Mouse (Mus musculus): ENCODE measurements at regions not wholly inside any gene's neighbourhood (a gene's known extent, or its start where the extent isn't known, plus 50 kb on each side); places are given as distances from the start of the nearest gene placed in this dataset.

GRCm38 (mm10) chr9:17454397-17454796 lies 837.5 kb upstream of the Chordc1 start:
- ChIA-PET POLR2A (no interaction called here), CTCF (no interaction called here)
- H3K27me3 ChIP-seq: no peaks in the 10 kb centered on the region
- in situ Hi-C loops (cut with MboI; ENCODE audit: low pct_unique_long_range_greater_than_20kb): no loop called here
- no peak for TF ChIP-seq CTCF (IDR thresholded peaks at IDR 0.05)
- no peak for DNase-seq (ENCODE audit: low read depth, low spot score)
- no peak for ATAC-seq

GRCm38 (mm10) chr9:17466379-17466778 lies 825.5 kb upstream of the Chordc1 start:
- ATAC-seq: no peak
- in situ Hi-C loops (cut with MboI; ENCODE audit: low pct_unique_long_range_greater_than_20kb): no loop called here
- POLR2A ChIA-PET: no interaction called here

GRCm38 (mm10) chr9:17484701-17485422 lies 807.1 kb upstream of the Chordc1 start:
- CTCF ChIA-PET: no interaction called here
- H3K27me3 ChIP-seq: no peaks in the 10 kb centered on the region
- in situ Hi-C loops (cut with MboI; ENCODE audit: low pct_unique_long_range_greater_than_20kb): no loop called here
- ATAC-seq: no peak
- DNase-seq (ENCODE audit: low read depth, low spot score): no peak
- POLR2A ChIA-PET: no interaction called here
- TF ChIP-seq CTCF (IDR thresholded peaks at IDR 0.05): no peak

More at GRCm38 (mm10) chr9:17466379-17466778, 825.5 kb upstream of the Chordc1 start:
- no peak for TF ChIP-seq CTCF (IDR thresholded peaks at IDR 0.05)
- CTCF ChIA-PET: no interaction called here
- DNase-seq (ENCODE audit: low read depth, low spot score): no peak
- H3K27me3 ChIP-seq: no peaks in the 10 kb centered on the region

GRCm38 (mm10) chr9:17500161-17500756 lies 791.7 kb upstream of the Chordc1 start:
- no peaks in the 10 kb centered on the region for H3K27me3 ChIP-seq
- in situ Hi-C loops (cut with MboI; ENCODE audit: low pct_unique_long_range_greater_than_20kb): no loop called here
- POLR2A ChIA-PET: no interaction called here
- ATAC-seq (no peak), DNase-seq (ENCODE audit: low read depth, low spot score) (no peak)
- CTCF ChIA-PET: no interaction called here
- no peak for TF ChIP-seq CTCF (IDR thresholded peaks at IDR 0.05)

- ChIA-PET POLR2A (no interaction called here), CTCF (no interaction called here)
- no peak for ATAC-seq
- in situ Hi-C loops (cut with MboI; ENCODE audit: low pct_unique_long_range_greater_than_20kb): no loop called here
- DNase-seq (ENCODE audit: low read depth, low spot score): no peak
- H3K27me3 ChIP-seq: no peaks in the 10 kb centered on the region
- no peak for TF ChIP-seq CTCF (IDR thresholded peaks at IDR 0.05)
Measured at GRCm38 (mm10) chr9:17508744-17509143, 783.2 kb upstream of the Chordc1 start.

GRCm38 (mm10) chr9:17556186-17556585 lies 735.7 kb upstream of the Chordc1 start:
- ATAC-seq (no peak), DNase-seq (ENCODE audit: low read depth, low spot score) (no peak)
- H3K27me3 ChIP-seq: no peaks in the 10 kb centered on the region
- ChIA-PET POLR2A (no interaction called here), CTCF (no interaction called here)
- in situ Hi-C loops (cut with MboI; ENCODE audit: low pct_unique_long_range_greater_than_20kb): no loop called here
- no peak for TF ChIP-seq CTCF (IDR thresholded peaks at IDR 0.05)

GRCm38 (mm10) chr9:17557611-17558370 lies 734.1 kb upstream of the Chordc1 start:
- no peak for TF ChIP-seq CTCF (IDR thresholded peaks at IDR 0.05)
- POLR2A ChIA-PET: no interaction called here

GRCm38 (mm10) chr9:17567784-17568518 lies 724.0 kb upstream of the Chordc1 start:
- in situ Hi-C loops (cut with MboI; ENCODE audit: low pct_unique_long_range_greater_than_20kb): no loop called here
- TF ChIP-seq CTCF (IDR thresholded peaks at IDR 0.05): no peak
- CTCF ChIA-PET: no interaction called here
- ATAC-seq (no peak), DNase-seq (ENCODE audit: low read depth, low spot score) (no peak)
- POLR2A ChIA-PET: no interaction called here
- no peaks in the 10 kb centered on the region for H3K27me3 ChIP-seq

More at GRCm38 (mm10) chr9:17557611-17558370, 734.1 kb upstream of the Chordc1 start:
- DNase-seq (ENCODE audit: low read depth, low spot score): no peak
- no peaks in the 10 kb centered on the region for H3K27me3 ChIP-seq
- no peak for ATAC-seq
- in situ Hi-C loops (cut with MboI; ENCODE audit: low pct_unique_long_range_greater_than_20kb): no loop called here
- CTCF ChIA-PET: no interaction called here

- no peak for TF ChIP-seq CTCF (IDR thresholded peaks at IDR 0.05)
- in situ Hi-C loops (cut with MboI; ENCODE audit: low pct_unique_long_range_greater_than_20kb): no loop called here
- ATAC-seq (no peak), DNase-seq (ENCODE audit: low read depth, low spot score) (no peak)
- POLR2A ChIA-PET: no interaction called here
- H3K27me3 ChIP-seq: no peaks in the 10 kb centered on the region
- CTCF ChIA-PET: no interaction called here
Measured at GRCm38 (mm10) chr9:17587558-17587957, 704.4 kb upstream of the Chordc1 start.

- TF ChIP-seq CTCF (IDR thresholded peaks at IDR 0.05): no peak
- CTCF ChIA-PET: no interaction called here
- POLR2A ChIA-PET: no interaction called here
- DNase-seq (ENCODE audit: low read depth, low spot score) (no peak), ATAC-seq (no peak)
- H3K27me3 ChIP-seq: no peaks in the 10 kb centered on the region
- in situ Hi-C loops (cut with MboI; ENCODE audit: low pct_unique_long_range_greater_than_20kb): no loop called here
Measured at GRCm38 (mm10) chr9:17587968-17588550, 703.9 kb upstream of the Chordc1 start.
